Mouse (Mus musculus) liver, embryonic 14.5 days (tissue): Measurements from ENCODE around the gene Fcgr4. TPM values are rescaled to one million over a fixed set of nuclear protein-coding genes. Genes with fewer than 3 reads are reported as not detected.

Source experiments
- ATAC-seq: fragments of 200-750 bp; cut with Nextera tagmentation; 2 replicates; pipeline ENCODE4 v1.8.0; 2017; ENCODE audit warnings: moderate number of reproducible peaks, mild to moderate bottlenecking, moderate library complexity; ENCODE audit not compliant: insufficient read depth
- DNase-seq, 3 experiments: peaks; one replicate each; pipeline ENCODE4 v3.0.0-alpha.2; 2012 to 2013; ENCODE audit warnings: low read depth in 3 of 3, low spot score in 3 of 3
- H3K27ac ChIP-seq: fragments of 300-500 bp; sonication (generic); 2 replicates; pipeline ENCODE4 v1.5.1; 2014; ENCODE audit warnings: moderate library complexity, mild to moderate bottlenecking, control low read depth, inconsistent platforms
- H3K27me3 ChIP-seq: fragments of 300-500 bp; sonication (generic); 2 replicates; pipeline ENCODE4 v1.6.1; 2014; ENCODE audit warnings: mild to moderate bottlenecking, low read length, moderate library complexity; ENCODE audit not compliant: control insufficient read depth, insufficient read depth
- H3K36me3 ChIP-seq: fragments of 300-500 bp; sonication (generic); replicated peaks from 2 replicates; pipeline ENCODE4 v1.6.1; 2014; ENCODE audit warnings: low read depth; ENCODE audit not compliant: control insufficient read depth, insufficient read depth
- H3K4me1 ChIP-seq, 2 experiments: fragments of 200-500 bp in 1 of 2; fragments of 300-500 bp in 1 of 2; sonication (generic) in 1 of 2; replicated peaks; 2 replicates each; pipeline ENCODE4 v1.6.1; 2012 to 2014; ENCODE audit warnings: antibody characterized with exemption in 1 of 2, inconsistent platforms in 1 of 2, low read length in 1 of 2; ENCODE audit not compliant: control insufficient read depth in 2 of 2, insufficient read depth in 2 of 2
- H3K4me2 ChIP-seq: fragments of 300-500 bp; sonication (generic); 2 replicates; pipeline ENCODE4 v1.6.1; 2014; ENCODE audit warnings: low read depth, mild to moderate bottlenecking, control low read depth, moderate library complexity
- H3K4me3 ChIP-seq, 2 experiments: fragments of 200-500 bp in 1 of 2; fragments of 300-500 bp in 1 of 2; sonication (generic) in 1 of 2; 2 replicates each; pipeline ENCODE4 v1.5.1; 2012 to 2014; ENCODE audit warnings: low read depth in 2 of 2, low read length in 2 of 2, mild to moderate bottlenecking in 2 of 2, control low read depth in 1 of 2, inconsistent platforms in 1 of 2, moderate library complexity in 1 of 2; ENCODE audit not compliant: insufficient read depth in 1 of 2
- H3K9ac ChIP-seq: fragments of 300-500 bp; sonication (generic); replicated peaks from 2 replicates; pipeline ENCODE4 v1.6.1; 2014; ENCODE audit warnings: mild to moderate bottlenecking, control low read depth, moderate library complexity
- H3K9me3 ChIP-seq: fragments of 300-500 bp; sonication (generic); 2 replicates; pipeline ENCODE4 v1.6.1; 2016; ENCODE audit warnings: low read length, mixed read lengths; ENCODE audit not compliant: control insufficient read depth
- CTCF ChIP-seq: IDR thresholded peaks from 2 replicates; pipeline ENCODE4 v1.5.1; 2016; ENCODE audit warnings: antibody characterized with exemption, low read depth, control low read depth
- EP300 ChIP-seq: IDR thresholded peaks from 2 replicates; pipeline ENCODE4 v1.6.1; 2016; ENCODE audit warnings: antibody characterized with exemption, low read depth
- WGBS: fragments of 180-500 bp; shearing (Covaris S2); extraction: QIAGEN DNeasy Blood & Tissue Kit; methylation state at CpG from one replicate; pipeline ENCODE4 v1.1.7; 2014; ENCODE audit not compliant: insufficient replicate concordance; 5-methylcytosine and 5-hydroxymethylcytosine counted together
- polyA plus RNA-seq, 2 experiments: library from polyadenylated mRNA; depleted of rRNA in 1 of 2; stranded (reverse) in 1 of 2; unstranded in 1 of 2; fragments of >200 nt; fragmentation: Nextera tagmentation in 1 of 2; extraction: Ambion mirVana in 1 of 2; gene quantifications; 2 replicates each; pipeline versions ENCODE4 v1.2.1 to v1.2.3; 2012 to 2014

Gene Fcgr4
- polyA plus RNA-seq, 2 experiments = 1.7 to 2.6 TPM

- H3K36me3 ChIP-seq = no peaks in the 10 kb centered on the region
- peaks cover 33 to 44% of the 10 kb centered on the region in 2 experiments for H3K4me1 ChIP-seq
- DNase-seq (peak; percentile 63 to 70 (median 65)), ATAC-seq (peak; percentile 71)
- no peaks in the 10 kb centered on the region for H3K9me3 ChIP-seq
- no peak overlapping the region for H3K27ac ChIP-seq
- WGBS = under 1% methylated on average over 20 of the region's 20 CpGs
- H3K9ac ChIP-seq = peak overlapping the region; percentile 54
- peak overlapping the region; percentile 97 for H3K4me2 ChIP-seq
- no peaks in the 10 kb centered on the region; the same call in 1 of the 2 replicates for H3K27me3 ChIP-seq
- TF ChIP-seq EP300 = no peak; the same call in 1 of the 2 replicates
- no peak for TF ChIP-seq CTCF
- H3K4me3 ChIP-seq = peak overlapping the region; percentile 60 to 86
Observed at GRCm38 (mm10) chr1:171033756-171034155, 15.0 kb downstream of the Fcgr4 start.

- Histone ChIP-seq H3K36me3 (no peaks in the 10 kb centered on the region), H3K9ac (peak overlapping the region; percentile 54), H3K4me2 (peak overlapping the region; percentile 97), H3K27me3 (no peaks in the 10 kb centered on the region; the same call in 1 of the 2 replicates), H3K9me3 (no peaks in the 10 kb centered on the region), H3K4me3 (peak overlapping the region; percentile 60 to 86), H3K27ac (no peak overlapping the region), H3K4me1 (peaks cover 33 to 44% of the 10 kb centered on the region in 2 experiments)
- ATAC-seq (no peak), DNase-seq (no peak)
- 11% methylated on average over 11 of the region's 11 CpGs for WGBS
- TF ChIP-seq EP300 (no peak), CTCF (no peak)
Observed at GRCm38 (mm10) chr1:171034201-171034600, 15.5 kb downstream of the Fcgr4 start.

DNA sequence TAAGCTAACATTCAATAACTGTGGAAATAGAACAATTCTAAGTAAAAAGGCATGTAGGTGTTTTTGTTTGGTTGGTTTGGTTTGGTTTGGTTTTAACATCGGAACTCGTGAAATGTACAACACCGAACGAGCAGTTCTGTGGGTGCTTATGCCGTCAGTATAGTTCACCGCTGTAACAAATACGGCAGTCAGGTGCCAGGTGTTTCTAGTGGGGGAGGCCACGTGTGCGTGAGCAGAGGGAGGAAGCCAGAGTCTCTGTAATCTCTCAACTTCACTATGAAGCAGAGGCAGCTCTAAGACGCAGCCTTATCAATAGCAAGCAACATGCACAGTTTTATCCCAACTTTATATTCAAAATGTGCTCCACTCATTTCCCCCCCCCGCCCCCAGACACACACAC, 16.9 kb downstream of the Fcgr4 start:
- H3K27me3 ChIP-seq = no peaks in the 10 kb centered on the region
- peak overlapping the region; percentile 0 for H3K4me2 ChIP-seq
- no peak for DNase-seq
- no peak for ATAC-seq
- 41% methylated on average over 11 of the region's 11 CpGs for WGBS
- H3K9ac ChIP-seq = no peak overlapping the region
- H3K4me1 ChIP-seq = peaks cover 33 to 44% of the 10 kb centered on the region in 2 experiments
- H3K4me3 ChIP-seq = no peak overlapping the region; a peak in 1 of 4 replicates
- TF ChIP-seq EP300 (no peak), CTCF (no peak)
- no peak overlapping the region for H3K27ac ChIP-seq
- no peaks in the 10 kb centered on the region for H3K9me3 ChIP-seq
- no peaks in the 10 kb centered on the region for H3K36me3 ChIP-seq

DNA sequence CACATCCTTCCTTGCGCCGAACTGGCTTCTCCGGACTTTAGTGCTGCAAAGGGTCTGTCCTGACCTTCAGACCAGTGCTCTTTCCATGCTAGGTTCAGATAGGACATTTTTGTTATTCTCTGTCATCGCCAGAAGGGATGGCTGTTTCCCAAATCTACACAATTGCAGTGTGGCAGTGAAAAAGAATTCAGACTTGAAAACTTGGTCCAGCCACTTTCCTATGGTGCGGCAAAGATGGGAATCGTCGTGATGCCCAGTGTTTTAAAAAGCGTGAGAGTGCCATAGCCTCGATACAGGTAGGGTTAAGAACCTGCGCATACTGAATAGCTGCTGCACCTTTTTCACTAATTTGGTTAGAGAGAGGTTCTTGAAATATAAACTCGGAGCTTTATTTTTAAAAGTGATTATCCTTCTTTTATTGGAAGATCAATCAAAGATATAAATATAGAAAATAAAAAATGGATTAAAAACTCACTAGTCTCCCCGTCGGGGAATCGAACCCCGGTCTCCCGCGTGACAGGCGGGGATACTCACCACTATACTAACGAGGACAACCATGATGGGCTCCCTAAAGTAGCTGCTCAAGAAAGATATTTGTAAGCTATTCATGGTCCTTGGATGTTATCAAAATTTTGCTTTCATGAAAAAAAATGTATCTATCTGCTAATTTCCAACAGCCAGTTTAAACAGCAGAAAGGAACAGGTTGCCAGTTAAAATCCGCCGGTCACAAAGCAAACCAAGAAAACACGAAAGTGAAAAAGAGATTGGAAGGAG, 18.0 kb downstream of the Fcgr4 start:
- Histone ChIP-seq H3K4me1 (peaks cover 27 to 35% of the 10 kb centered on the region in 2 experiments), H3K9ac (peak overlapping the region; percentile 46), H3K27ac (no peak overlapping the region), H3K4me3 (peak overlapping the region; percentile 58 to 68), H3K4me2 (peak overlapping the region; percentile 79), H3K36me3 (no peaks in the 10 kb centered on the region), H3K27me3 (no peaks in the 10 kb centered on the region), H3K9me3 (no peaks in the 10 kb centered on the region)
- DNase-seq = peak; percentile 69 to 89 (median 74)
- no peak for TF ChIP-seq CTCF
- TF ChIP-seq EP300 = peak; percentile 33
- ATAC-seq = peak; percentile 56
- WGBS = 4% methylated on average over 22 of the region's 22 CpGs
